Mouse (Mus musculus) effector memory CD4-positive, alpha-beta T cell, adult 7 months (primary cell): ENCODE data around the gene Ttl. TPM values are rescaled to one million over a fixed set of nuclear protein-coding genes. Genes with fewer than 3 reads are reported as not detected.

ENCODE experiments used
- polyA plus RNA-seq: library from polyadenylated mRNA; unstranded; fragments of 100-300 nt; shearing (Covaris generic); gene quantifications from one replicate; pipeline ENCODE4 v1.2.1, GENCODE M21; 2017

The Ttl gene
- polyA plus RNA-seq, result 2.3 TPM

GRCm38 (mm10) chr2:129065437-129066282, at the start of gene Ttl:
Gene Ttl, plus strand, starts transcription at chr2:129065942.

GRCm38 (mm10) chr2:129047811-129048210, 17.9 kb upstream of the Ttl start, which contains the start of gene Vinac1:
Gene Vinac1, minus strand, starts transcription at chr2:129048172.

GRCm38 (mm10) chr2:129100784-129101310, 35.1 kb downstream of the Ttl start, which contains the start of gene Polr1b:
Gene Polr1b, plus strand, starts transcription at chr2:129100995.

GRCm38 (mm10) chr2:129129412-129129929, 63.7 kb downstream of the Ttl start, which contains the start of gene Chchd5:
Gene Chchd5, plus strand, starts transcription at chr2:129129700.

Other genes starting within 250 kb of the Ttl start
- gene Tmem87b, start 247.8 kb upstream of the Ttl start, polyA plus RNA-seq, result 33.5 TPM
- 0.13 TPM for gene Fbln7, start 203.0 kb upstream of the Ttl start, polyA plus RNA-seq
- 8.0 TPM for gene Zc3h8, start 121.9 kb upstream of the Ttl start, polyA plus RNA-seq
- 9.2 TPM for gene Zc3h6, start 98.5 kb upstream of the Ttl start, polyA plus RNA-seq
- gene Gm10762, start 98.2 kb upstream of the Ttl start, polyA plus RNA-seq, result 5.2 TPM
- not detected for gene Vinac1, start 17.8 kb upstream of the Ttl start, polyA plus RNA-seq
- gene Polr1b, start 35.1 kb downstream of the Ttl start, polyA plus RNA-seq, result 25.5 TPM
- gene Chchd5, start 63.8 kb downstream of the Ttl start, polyA plus RNA-seq, result 9.7 TPM
- gene Slc20a1, start 132.8 kb downstream of the Ttl start, polyA plus RNA-seq, result 149 TPM
- gene Ckap2l, start 231.3 kb downstream of the Ttl start, polyA plus RNA-seq, result 1.5 TPM
- not detected for gene Il1a, start 244.0 kb downstream of the Ttl start, polyA plus RNA-seq